Mouse (Mus musculus) midbrain, embryonic 15.5 days (tissue): Measurements from ENCODE around the gene Rab11b. TPM values are rescaled to one million over a fixed set of nuclear protein-coding genes. Genes with fewer than 3 reads are reported as not detected.

ENCODE experiments used
- ATAC-seq: fragments of 200-750 bp; cut with Nextera tagmentation; replicated peaks from 2 replicates; pipeline ENCODE4 v1.8.0; 2017; ENCODE audit warnings: moderate TSS enrichment
- H3K27ac ChIP-seq: fragments of 300-500 bp; sonication (generic); 2 replicates; pipeline ENCODE4 v1.5.1; 2015; ENCODE audit warnings: mild to moderate bottlenecking, inconsistent platforms
- H3K27me3 ChIP-seq: fragments of 300-500 bp; sonication (generic); replicated peaks from 2 replicates; pipeline ENCODE4 v1.6.1; 2015; ENCODE audit warnings: inconsistent platforms
- H3K36me3 ChIP-seq: fragments of 300-500 bp; sonication (generic); replicated peaks from 2 replicates; pipeline ENCODE4 v1.6.1; 2015; ENCODE audit warnings: inconsistent platforms
- H3K4me1 ChIP-seq: fragments of 300-500 bp; sonication (generic); 2 replicates; pipeline ENCODE4 v1.6.1; 2015; ENCODE audit warnings: inconsistent platforms
- H3K4me2 ChIP-seq: fragments of 300-500 bp; sonication (generic); 2 replicates; pipeline ENCODE4 v1.6.1; 2015; ENCODE audit warnings: inconsistent platforms, mild to moderate bottlenecking, moderate library complexity
- H3K4me3 ChIP-seq: fragments of 300-500 bp; sonication (generic); 2 replicates; pipeline ENCODE4 v1.5.1; 2015; ENCODE audit warnings: mild to moderate bottlenecking, inconsistent platforms
- H3K9ac ChIP-seq: fragments of 300-500 bp; sonication (generic); 2 replicates; pipeline ENCODE4 v1.6.1; 2015; ENCODE audit warnings: mild to moderate bottlenecking, inconsistent platforms
- H3K9me3 ChIP-seq: fragments of 300-500 bp; sonication (generic); 2 replicates; pipeline ENCODE4 v1.6.1; 2016; ENCODE audit warnings: inconsistent platforms
- WGBS: fragments of 180-500 bp; shearing (Covaris S2); methylation state at CpG from one replicate; pipeline ENCODE4 v1.1.7; 2015; ENCODE audit warnings: mixed read lengths; 5-methylcytosine and 5-hydroxymethylcytosine counted together
- polyA plus RNA-seq: library from polyadenylated mRNA; unstranded; fragments of >200 nt; fragmentation: Nextera tagmentation; extraction: Ambion mirVana; gene quantifications from 2 replicates; pipeline ENCODE4 v1.2.1, GENCODE M21; 2015

Rab11b gene
- polyA plus RNA-seq, 1 experiment from 2014 or later: 630 TPM

- no peak overlapping the region for H3K27ac ChIP-seq
- H3K27me3 ChIP-seq: no peaks in the 10 kb centered on the region
- H3K9ac ChIP-seq: no peak overlapping the region
- H3K4me3 ChIP-seq: no peak overlapping the region
- 0 out of 2 replicates have a peak, but pooled peaks cover 5% of the 10 kb centered on the region for H3K36me3 ChIP-seq
- H3K9me3 ChIP-seq: no peaks in the 10 kb centered on the region
- ATAC-seq: no peak
- H3K4me2 ChIP-seq: no peak overlapping the region
- no peaks in the 10 kb centered on the region for H3K4me1 ChIP-seq
- WGBS: 71% methylated on average over 1 of the region's 1 CpGs
Observed at GRCm38 (mm10) chr17:33702178-33702577, 58.2 kb downstream of the Rab11b start.

GRCm38 (mm10) chr17:33695471-33695870 lies 64.9 kb downstream of the Rab11b start:
- Histone ChIP-seq H3K9me3 (no peaks in the 10 kb centered on the region), H3K9ac (no peak overlapping the region), H3K27ac (no peak overlapping the region), H3K4me1 (no peaks in the 10 kb centered on the region), H3K4me3 (no peak overlapping the region), H3K27me3 (no peaks in the 10 kb centered on the region), H3K36me3 (peaks cover 7% of the 10 kb centered on the region), H3K4me2 (no peak overlapping the region)
- WGBS: 88% methylated on average over 1 of the region's 1 CpGs
- ATAC-seq: no peak

Other genes starting within 250 kb of the Rab11b start
- gene Adamts10, start 236.3 kb downstream of the Rab11b start, polyA plus RNA-seq: 67.7 and 69.7 TPM in 2 replicates
- gene Myo1f, start 204.8 kb downstream of the Rab11b start, polyA plus RNA-seq: 1.5 and 1.9 TPM in 2 replicates
- 79.7 and 80.6 TPM in 2 replicates for gene Zfp414, start 131.4 kb downstream of the Rab11b start, polyA plus RNA-seq
- 0.59 and 0.83 TPM in 2 replicates for gene Pram1, start 122.5 kb downstream of the Rab11b start, polyA plus RNA-seq
- 197 and 208 TPM in 2 replicates for gene Hnrnpm, start 73.7 kb downstream of the Rab11b start, polyA plus RNA-seq
- 71.2 and 79.2 TPM in 2 replicates for gene March2, start 41.9 kb downstream of the Rab11b start, polyA plus RNA-seq
- 22.6 and 23.3 TPM in 2 replicates for gene Angptl4, start 21.3 kb upstream of the Rab11b start, polyA plus RNA-seq
- 51.5 and 53.4 TPM in 2 replicates for gene Kank3, start 50.0 kb upstream of the Rab11b start, polyA plus RNA-seq
- 476 TPM in 2 replicates for gene Rps28, start 64.0 kb upstream of the Rab11b start, polyA plus RNA-seq
- 467 and 476 TPM in 2 replicates for gene Ndufa7, start 64.0 kb upstream of the Rab11b start, polyA plus RNA-seq
- 50.8 and 58.9 TPM in 2 replicates for gene Cd320, start 82.6 kb upstream of the Rab11b start, polyA plus RNA-seq
- not detected in 2 replicates for gene Gm7029, start 113.3 kb upstream of the Rab11b start, polyA plus RNA-seq
- 1.5 and 2.6 TPM in 2 replicates for gene Kifc1, start 130.1 kb upstream of the Rab11b start, polyA plus RNA-seq
- 0.50 and 0.51 TPM in 2 replicates for gene Platr17, start 144.6 kb upstream of the Rab11b start, polyA plus RNA-seq
- 59.4 and 61.1 TPM in 2 replicates for gene Daxx, start 148.9 kb upstream of the Rab11b start, polyA plus RNA-seq
- gene Tapbp, start 155.4 kb upstream of the Rab11b start, polyA plus RNA-seq: 23.6 and 28.6 TPM in 2 replicates
- gene Zbtb22, start 155.4 kb upstream of the Rab11b start, polyA plus RNA-seq: 18.1 and 18.3 TPM in 2 replicates
- gene Rgl2, start 169.0 kb upstream of the Rab11b start, polyA plus RNA-seq: 60.9 and 61.1 TPM in 2 replicates
- 178 TPM in 2 replicates for gene Pfdn6, start 179.8 kb upstream of the Rab11b start, polyA plus RNA-seq
- 25.9 and 26.2 TPM in 2 replicates for gene Wdr46, start 180.1 kb upstream of the Rab11b start, polyA plus RNA-seq
- 14.9 and 15.1 TPM in 2 replicates for gene B3galt4, start 191.0 kb upstream of the Rab11b start, polyA plus RNA-seq
- 80.9 and 84.4 TPM in 2 replicates for gene Vps52, start 195.3 kb upstream of the Rab11b start, polyA plus RNA-seq
- gene Rps18, start 195.5 kb upstream of the Rab11b start, polyA plus RNA-seq: 689 and 743 TPM in 2 replicates
- 19.0 and 20.1 TPM in 2 replicates for gene H2-K1, start 239.8 kb upstream of the Rab11b start, polyA plus RNA-seq